Mouse (Mus musculus) NIH3T3 (cell line): ENCODE results near the gene Trpm8.

Experiments used
- DNase-seq: peaks from one replicate; pipeline ENCODE4 v3.0.0-alpha.2; 2012; ENCODE audit warnings: low read depth

Trpm8 gene

GRCm38 (mm10) chr1:88277098-88277817, at the start of gene Trpm8, which contains the start of gene Hjurp:
Gene Trpm8 (plus strand): TSS chr1:88277661.
Gene Hjurp (minus strand): TSS chr1:88277633.
- DNase-seq: peak; percentile 100

GRCm38 (mm10) chr1:88228121-88228520, 49.3 kb upstream of the Trpm8 start:
- no peak for DNase-seq

DNA sequence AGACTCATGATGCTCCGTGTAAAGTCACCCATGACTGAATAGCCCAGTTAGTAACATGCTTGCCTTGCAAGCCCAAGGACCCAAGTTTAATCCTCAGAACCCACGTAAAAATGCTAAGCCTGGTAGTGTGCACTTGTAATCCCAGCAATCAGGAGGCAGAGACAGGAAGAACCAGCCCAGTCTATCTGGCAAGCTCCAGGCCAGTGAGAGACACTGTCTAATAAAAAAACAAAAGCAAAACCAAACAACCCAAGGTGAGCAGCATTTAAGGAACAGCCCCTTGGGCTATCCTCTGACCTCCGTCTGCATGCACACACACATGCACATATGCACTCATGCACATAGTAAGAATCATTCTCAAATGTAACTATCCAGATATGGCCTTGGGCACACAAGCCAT, 47.9 kb upstream of the Trpm8 start:
- DNase-seq: no peak

GRCm38 (mm10) chr1:88229986-88230385, 47.5 kb upstream of the Trpm8 start:
- no peak for DNase-seq

DNA sequence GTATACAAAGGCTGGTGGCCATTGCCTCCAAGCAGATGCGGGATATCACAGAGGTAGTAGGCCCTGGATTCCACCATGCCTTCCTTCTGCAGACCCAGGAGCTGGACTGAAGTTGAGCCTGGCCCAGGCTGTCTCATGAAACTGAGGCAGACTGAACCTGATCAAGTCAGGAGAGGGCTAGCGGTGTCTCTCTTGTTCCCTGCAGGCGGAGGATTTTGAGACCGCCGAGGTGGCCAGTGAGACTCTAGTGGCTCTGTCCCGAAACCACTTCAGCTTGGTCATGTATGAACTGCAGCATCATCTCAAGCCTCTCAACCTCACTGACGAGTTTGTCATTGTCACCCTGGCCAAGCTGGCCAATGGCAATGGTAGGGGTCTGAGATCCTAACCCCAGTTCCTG, 47.0 kb upstream of the Trpm8 start:
- DNase-seq: no peak

- DNase-seq: no peak
Measured at GRCm38 (mm10) chr1:88230981-88231802, 46.3 kb upstream of the Trpm8 start.

GRCm38 (mm10) chr1:88231803-88232499, 45.5 kb upstream of the Trpm8 start:
- no peak for DNase-seq

DNA sequence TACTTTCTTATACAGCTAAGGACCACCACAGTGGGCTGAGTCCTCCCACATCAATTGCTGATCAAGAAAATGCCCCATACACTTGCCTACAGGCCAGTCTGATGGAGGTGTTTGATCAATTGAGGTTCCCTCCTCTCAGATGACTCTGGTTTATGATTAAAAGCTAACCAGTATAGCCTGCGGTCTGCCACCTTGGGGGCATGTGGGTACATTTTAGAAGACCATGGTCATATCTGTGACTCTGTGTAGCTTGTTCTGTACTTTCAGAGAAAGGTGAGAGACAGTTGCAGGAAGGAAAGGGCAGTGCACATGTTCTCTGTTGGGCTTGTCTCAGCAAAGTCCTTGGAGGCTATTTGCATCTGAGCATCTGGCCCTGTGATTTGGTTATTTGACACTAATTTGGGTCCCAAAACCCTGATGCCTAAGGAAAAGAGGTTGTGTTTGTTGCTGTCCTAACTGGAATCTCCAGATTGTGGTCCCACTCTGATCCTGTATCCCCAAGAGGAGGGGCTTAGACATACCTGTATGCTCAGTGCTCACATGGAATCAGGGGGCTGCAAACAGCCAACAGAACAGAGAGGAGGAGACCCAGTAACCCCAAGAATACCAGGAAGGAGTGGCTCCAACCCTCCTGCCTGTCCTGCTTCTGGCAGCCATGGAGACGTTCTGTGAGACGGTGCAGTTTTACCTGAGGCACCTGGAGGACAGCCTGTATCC, 44.6 kb upstream of the Trpm8 start:
- no peak for DNase-seq

DNA sequence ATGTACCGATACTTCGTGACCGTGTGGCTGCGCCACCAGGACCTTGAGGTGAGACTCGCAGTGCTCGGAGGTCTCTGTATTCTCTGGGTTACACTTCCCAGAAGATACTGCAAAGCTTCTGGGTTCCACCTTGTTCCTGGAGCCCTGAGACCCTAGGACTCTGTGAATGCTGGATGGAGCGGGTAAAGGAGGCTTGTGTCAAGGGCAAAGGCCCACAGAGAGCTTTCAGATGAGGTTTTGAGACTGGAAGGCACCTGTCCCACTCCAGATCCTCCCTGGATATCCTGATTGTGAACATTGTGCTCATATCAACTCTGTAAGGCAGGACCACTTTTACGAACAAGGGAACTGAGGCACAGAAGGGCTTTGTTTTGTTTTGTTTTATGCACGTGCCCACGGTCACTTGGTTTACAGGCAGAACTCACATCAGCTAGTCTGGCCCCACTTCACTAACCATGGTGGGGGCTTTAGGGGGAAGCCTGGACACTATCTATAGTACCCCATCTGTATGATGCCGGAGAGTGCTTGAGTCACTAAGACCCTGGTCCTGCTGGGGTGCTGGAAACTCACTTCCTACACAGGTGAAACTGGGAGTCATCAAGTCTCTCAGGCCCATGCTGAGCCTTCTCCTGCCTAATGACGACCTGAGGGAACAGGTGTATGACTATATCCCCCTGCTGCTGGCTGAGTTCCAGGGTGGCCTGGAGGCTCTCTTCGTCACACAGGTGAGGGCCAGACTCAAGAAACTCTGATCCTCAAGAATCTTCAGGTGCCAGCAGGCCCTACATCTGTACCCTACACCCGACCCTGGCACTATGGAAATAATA, 43.8 kb upstream of the Trpm8 start:
- no peak for DNase-seq

- no peak for DNase-seq
Measured at GRCm38 (mm10) chr1:88234248-88234610, 43.2 kb upstream of the Trpm8 start.

DNA sequence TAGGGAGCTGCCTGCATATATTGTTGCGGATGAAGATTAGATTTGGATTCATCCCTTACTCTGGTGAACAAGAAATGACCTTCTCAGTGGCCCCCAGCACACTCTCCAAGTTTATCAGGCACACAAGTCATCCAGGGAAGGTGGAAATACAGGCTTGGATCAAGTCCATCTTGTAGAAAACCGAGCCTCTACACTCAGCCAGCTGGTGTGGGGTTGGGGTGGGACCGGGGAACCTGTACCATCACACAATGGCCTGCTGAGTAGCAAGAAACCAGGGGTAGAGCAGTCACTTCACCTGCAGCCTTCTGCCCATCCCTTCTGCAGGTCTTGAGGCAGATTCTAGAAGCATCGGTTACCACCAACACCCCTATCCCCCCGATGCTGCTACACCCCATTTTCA, 42.8 kb upstream of the Trpm8 start:
- no peak for DNase-seq

DNA sequence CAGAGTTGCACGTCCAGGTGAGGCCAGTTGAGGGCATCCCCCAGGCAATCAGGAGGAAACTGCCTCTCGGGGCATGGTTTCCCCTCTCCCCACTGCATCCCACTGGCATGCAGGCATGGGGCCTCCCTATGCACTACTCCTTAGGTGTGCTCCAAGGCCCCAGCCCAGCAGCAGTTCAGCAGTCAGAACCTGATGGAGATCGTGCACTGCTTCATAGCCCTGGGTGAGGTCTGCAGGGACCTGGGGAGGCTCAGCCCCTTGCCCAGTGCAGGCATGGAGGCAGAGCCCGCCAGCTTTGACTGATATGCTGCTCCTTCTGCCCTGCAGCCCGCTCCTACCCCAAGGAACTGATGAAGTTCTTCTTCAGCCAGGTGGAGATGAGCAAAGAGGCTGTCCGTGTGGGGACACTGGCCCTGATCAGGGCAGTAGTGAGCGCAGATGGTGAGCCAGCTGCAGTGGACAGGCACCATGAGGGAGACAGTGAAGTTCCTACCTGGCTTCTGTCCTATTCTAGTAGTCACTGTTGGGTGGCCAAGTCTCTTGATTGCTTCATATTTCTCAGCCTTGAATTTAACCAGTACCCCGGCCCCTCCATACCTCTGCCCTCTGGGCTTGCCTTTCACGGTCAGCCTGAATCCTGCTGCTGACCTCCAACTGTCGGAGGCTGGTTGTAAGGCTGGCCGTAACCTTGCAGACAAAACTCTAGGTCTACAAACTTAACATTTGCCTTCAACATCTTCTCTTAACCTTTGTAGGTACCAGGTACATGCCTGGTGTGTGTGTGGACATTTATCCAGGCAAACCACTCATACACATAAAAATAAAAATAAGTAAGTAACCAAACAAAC, 42.2 kb upstream of the Trpm8 start:
- DNase-seq: no peak

DNA sequence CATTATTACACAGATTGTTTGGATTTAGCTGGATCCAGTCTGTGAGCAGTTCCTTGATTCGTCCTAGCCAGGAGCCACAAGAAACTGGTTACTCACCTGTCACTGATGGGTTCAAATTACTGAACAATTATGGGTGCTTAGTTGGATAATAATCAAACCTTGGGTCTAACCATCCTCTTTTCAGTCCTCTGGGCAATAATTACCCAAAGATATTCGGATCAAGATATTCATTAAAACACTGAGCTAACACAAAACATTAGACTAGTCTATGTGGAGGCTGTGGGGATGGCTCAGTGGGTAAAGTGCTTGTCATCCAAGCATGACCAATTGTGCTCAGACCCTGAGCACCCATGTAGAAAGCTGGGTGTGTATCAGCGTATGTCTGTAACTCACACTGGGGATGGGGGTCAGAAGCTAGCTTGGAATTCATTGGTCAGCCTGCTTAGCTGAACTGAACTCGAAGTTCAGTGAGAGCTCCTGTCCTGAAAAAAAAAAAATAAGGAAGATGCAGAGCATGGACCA, 41.5 kb upstream of the Trpm8 start:
- DNase-seq: no peak

- no peak for DNase-seq
Measured at GRCm38 (mm10) chr1:88237311-88237710, 40.1 kb upstream of the Trpm8 start.

DNA sequence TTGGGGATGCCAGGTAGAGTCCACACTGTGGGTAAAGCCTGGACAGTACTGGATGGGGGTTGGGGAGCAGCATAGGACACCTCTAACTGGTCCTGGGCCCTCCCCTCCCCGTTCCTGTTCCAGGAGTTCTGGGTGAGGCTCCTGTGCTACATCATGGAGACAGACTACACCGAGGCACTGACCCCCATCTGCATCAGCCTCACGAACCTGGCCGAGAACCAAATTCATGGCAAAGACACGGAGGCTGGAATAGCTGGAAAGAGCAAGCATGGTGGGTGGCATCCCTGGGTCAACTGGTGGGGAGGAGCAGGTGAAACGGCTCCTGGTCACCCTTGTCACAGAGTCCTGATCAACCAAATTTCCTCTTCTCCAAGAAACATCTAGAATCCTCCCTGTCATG, 38.7 kb upstream of the Trpm8 start:
- DNase-seq: no peak

DNA sequence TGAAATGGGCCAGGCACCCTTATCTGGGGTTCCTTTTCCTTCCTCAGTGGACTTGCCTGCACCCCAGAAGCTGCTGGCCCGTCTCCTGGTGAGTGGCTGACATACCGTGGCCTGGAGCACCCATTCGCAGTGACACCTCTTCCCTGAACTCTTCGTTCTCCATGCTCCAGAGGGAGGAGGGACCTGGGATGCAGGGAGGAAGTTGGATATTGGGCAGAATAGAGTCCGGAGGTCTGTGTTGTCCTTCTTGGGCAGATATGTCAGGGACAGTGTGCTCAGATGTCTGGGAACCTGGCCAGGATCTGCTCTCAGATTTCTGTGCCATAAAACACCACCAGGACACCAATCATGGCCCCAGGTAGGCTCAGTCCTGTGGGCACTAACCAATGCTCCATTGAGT, 37.4 kb upstream of the Trpm8 start:
- DNase-seq: no peak

- DNase-seq: no peak
Measured at GRCm38 (mm10) chr1:88240579-88240978, 36.9 kb upstream of the Trpm8 start.

DNA sequence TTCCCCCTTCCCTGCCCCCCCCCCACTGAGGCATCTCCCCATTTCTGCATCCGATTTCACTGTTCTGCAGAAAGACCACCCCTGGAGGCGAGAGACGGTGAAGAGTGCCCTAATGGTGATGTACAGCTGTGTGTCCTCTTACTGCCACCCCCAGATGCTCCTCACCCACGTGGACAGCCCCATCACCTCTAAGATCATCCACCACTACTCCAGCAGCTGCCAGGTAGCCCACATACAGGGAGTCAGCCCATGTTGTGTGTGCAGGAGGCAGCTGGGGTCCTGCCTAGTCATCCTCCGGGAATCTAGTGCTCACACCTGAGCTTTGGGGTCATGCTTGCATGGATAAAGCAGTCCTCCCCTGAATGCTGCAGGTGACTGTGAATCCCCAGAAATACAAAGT, 33.6 kb upstream of the Trpm8 start:
- no peak for DNase-seq

DNA sequence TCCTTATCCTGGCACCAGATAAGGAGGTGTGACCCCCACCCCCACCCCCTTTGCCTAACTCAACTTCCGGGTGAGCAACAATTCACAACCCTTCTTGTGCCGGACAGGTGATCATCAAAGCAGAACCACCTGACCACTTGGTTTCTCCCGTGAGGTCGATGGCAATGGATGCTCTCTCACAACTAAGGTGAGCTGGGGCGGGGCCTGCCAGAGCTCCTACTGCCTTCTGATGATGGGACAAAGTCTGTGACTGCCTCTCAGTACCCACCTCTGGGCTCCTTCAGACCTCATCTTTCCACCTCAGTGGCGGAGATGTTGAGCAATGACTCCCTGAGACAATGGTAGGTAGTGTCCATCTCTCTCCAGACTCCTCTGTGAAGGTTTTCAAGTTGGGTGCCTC, 31.6 kb upstream of the Trpm8 start:
- no peak for DNase-seq

- DNase-seq: no peak
Measured at GRCm38 (mm10) chr1:88246386-88246785, 31.1 kb upstream of the Trpm8 start.
